Mouse (Mus musculus): ENCODE measurements around the gene Astl. TPM values are rescaled to one million over a fixed set of nuclear protein-coding genes. Genes with fewer than 3 reads are reported as not detected.

The Astl gene
- 0.01 TPM in 1 of 2 replicates, not detected in the other for polyA plus RNA-seq (2012; rRNA removed)

GRCm38 (mm10) chr2:127338416-127338815 lies at the start of gene Astl:
TSS of gene Astl (plus strand) at chr2:127338639.

GRCm38 (mm10) chr2:127335767-127336496 lies 2.5 kb upstream of the Astl start, which contains the start of gene Dusp2:
TSS of gene Dusp2 (plus strand) at chr2:127336159.

GRCm38 (mm10) chr2:127362459-127363281 lies 24.2 kb downstream of the Astl start, which contains the start of gene Adra2b:
TSS of gene Adra2b (plus strand) at chr2:127363208.

Other genes with a start within 250 kb of the Astl start
- gene Ncaph, start 204.7 kb upstream of the Astl start, polyA plus RNA-seq (2012; rRNA removed) = 33.9 and 36.4 TPM in 2 replicates
- gene Itpripl1, start 195.2 kb upstream of the Astl start, polyA plus RNA-seq (2012; rRNA removed) = 7.3 and 8.9 TPM in 2 replicates
- 0.65 and 0.66 TPM in 2 replicates for gene 1810024B03Rik, start 130.4 kb upstream of the Astl start, polyA plus RNA-seq (2012; rRNA removed)
- 27.0 and 27.9 TPM in 2 replicates for gene Snrnp200, start 130.3 kb upstream of the Astl start, polyA plus RNA-seq (2012; rRNA removed)
- gene Ciao1, start 90.8 kb upstream of the Astl start, polyA plus RNA-seq (2012; rRNA removed) = 25.7 and 27.0 TPM in 2 replicates
- 7.0 and 8.8 TPM in 2 replicates for gene Tmem127, start 90.7 kb upstream of the Astl start, polyA plus RNA-seq (2012; rRNA removed)
- 30.8 and 35.5 TPM in 2 replicates for gene Stard7, start 68.4 kb upstream of the Astl start, polyA plus RNA-seq (2012; rRNA removed)
- 1.5 and 1.8 TPM in 2 replicates for gene Dusp2, start 2.5 kb upstream of the Astl start, polyA plus RNA-seq (2012; rRNA removed)
- gene Adra2b, start 24.6 kb downstream of the Astl start, polyA plus RNA-seq (2012; rRNA removed) = 12.0 and 13.5 TPM in 2 replicates
- gene Gpat2, start 86.6 kb downstream of the Astl start, polyA plus RNA-seq (2012; rRNA removed) = 0.35 and 0.36 TPM in 2 replicates
- gene Fahd2a, start 105.9 kb downstream of the Astl start, polyA plus RNA-seq (2012; rRNA removed) = 8.1 and 8.2 TPM in 2 replicates
- gene Kcnip3, start 183.5 kb downstream of the Astl start, polyA plus RNA-seq (2012; rRNA removed) = 0.34 and 0.39 TPM in 2 replicates
- 0.08 TPM in 1 of 2 replicates, not detected in the other for gene Prom2, start 202.8 kb downstream of the Astl start, polyA plus RNA-seq (2012; rRNA removed)
- 1.2 and 1.4 TPM in 2 replicates for gene Zfp661, start 248.5 kb downstream of the Astl start, polyA plus RNA-seq (2012; rRNA removed)
- gene Mrps5, start 248.6 kb downstream of the Astl start, polyA plus RNA-seq (2012; rRNA removed) = 51.3 and 52.7 TPM in 2 replicates